Mouse (Mus musculus): ENCODE measurements around the gene Lmx1a. TPM values are rescaled to one million over a fixed set of nuclear protein-coding genes. Genes with fewer than 3 reads are reported as not detected.

Gene Lmx1a
- under 1 TPM in 1 of 4 experiments, not detected in 3; 0.16 TPM for total RNA-seq (2022)

DNA sequence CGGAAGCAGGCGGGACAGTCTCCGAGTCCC lies at the start of gene Lmx1a:
Gene Lmx1a, plus strand, starts transcription at position 6 of the 30 bp plus-strand sequence.
- DNase-seq (ENCODE audit: low spot score in 2 of 2): no peak

DNA sequence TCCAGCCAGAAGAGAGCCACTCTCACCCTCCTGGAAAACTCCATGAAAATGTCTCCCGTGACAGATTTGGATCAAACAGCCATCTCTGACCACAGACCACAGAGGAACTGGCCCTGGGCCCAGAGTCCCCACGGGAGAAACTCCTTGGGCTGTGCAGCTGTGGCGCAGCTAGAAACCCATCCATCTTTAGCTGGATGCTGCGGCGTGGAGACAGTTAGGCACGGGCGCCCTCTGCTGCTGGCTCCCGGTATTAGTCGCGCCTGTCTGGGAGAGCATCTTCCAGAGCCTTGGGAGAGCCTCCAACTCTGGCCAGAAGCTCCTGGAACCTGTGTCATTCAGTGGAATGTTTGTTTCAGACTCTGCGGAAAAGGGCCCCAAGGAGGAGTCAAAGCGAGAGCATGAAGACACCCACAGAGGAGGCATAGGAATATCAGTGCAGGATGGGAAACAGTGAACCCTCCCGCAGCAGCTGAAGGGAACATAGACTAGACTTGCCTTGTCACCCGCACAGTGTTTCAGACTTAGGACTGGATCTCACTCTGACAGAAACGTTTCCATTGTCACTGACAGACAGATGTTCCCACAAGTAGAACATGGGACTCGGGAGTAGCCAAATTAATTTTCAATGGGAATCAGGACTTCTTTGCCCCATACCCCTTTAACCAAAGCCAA lies 44.0 kb upstream of the Lmx1a start:
- DNase-seq (ENCODE audit: low spot score in 2 of 2): peak; percentile 65 to 89

DNA sequence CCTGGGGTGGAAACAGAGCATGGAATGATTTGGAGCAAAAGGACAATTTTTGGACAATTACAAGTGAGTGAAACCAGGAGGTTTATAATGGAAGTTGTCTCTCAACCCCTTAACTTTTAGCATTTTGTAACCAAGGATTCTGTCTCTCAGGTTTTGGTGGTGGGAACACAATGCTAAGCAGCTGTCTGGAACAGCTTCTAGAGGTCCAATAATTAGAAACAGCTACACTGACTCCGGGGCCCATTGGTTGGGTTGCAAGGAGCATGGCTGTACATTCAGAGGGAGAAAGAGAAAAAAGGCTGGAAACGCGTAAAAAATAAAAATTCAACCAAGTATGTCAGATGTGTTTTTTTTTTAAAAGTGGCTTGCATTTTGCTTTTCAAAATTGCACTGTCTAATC lies 40.4 kb upstream of the Lmx1a start:
- DNase-seq (ENCODE audit: low spot score in 2 of 2): no peak

DNA sequence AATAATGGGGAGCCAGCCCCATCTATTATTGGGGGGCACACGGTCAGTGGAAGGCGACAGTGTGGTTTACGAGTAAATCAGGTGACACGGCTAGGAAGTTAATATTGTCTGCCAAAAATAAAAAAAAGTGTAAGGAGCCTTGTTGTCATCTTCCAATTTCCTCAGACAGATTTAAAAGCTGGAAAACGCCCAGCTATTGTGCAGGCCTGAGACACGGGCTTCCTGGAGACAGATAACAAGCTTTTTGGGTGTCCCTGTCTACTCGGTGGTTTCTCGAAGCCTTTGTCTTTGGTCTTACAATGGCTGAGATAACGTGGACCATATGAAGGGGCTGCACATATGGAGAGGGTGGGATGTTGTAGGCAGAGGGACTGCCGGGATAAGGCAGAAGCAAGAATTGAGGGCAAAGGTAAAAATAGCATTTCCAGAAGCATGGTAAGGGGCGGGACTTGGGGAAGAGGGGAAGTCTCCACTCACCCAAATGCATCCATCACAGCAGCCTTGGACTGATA lies 39.9 kb upstream of the Lmx1a start:
- DNase-seq (ENCODE audit: low spot score in 2 of 2): no peak

DNA sequence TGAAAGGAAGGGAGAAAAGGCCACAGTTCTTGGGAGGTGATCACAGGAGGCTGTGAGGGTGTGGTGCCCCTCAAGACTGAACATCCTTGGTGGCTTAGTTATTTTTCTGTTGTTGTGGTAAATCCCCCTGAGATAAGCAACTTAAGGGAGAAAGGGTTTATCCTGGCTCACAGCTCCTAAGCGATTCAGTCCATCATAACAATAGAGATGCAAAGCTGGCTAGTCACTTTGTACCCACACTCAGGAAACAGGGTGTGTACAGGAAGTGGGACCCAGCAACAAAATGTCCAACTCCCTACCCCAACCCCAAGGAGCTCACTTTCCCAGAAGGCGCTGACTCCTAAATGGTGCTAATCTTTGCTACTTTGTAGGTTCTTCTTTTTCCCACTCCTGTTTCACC lies 36.7 kb upstream of the Lmx1a start:
- no peak for DNase-seq (ENCODE audit: low spot score in 2 of 2)

DNA sequence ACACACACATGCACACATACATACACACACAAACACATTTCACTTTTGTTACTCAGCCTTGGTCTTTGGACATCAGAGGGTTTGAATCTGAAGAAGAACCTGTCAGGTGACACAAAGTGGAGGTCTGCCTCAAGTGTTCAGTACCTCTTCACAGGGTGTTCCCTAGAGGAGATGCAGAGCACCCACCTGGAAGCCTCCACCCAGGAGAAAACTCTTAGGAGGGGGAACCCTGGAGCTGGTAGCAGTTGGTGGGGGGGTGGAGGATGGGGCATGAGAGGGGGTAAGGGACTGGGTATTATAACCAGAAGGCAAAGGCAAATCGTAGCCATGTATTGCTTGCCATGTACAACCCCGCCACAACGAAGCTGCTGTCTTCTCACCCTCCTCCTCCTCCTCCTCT lies 30.0 kb upstream of the Lmx1a start:
- no peak for DNase-seq (ENCODE audit: low spot score in 2 of 2)

DNA sequence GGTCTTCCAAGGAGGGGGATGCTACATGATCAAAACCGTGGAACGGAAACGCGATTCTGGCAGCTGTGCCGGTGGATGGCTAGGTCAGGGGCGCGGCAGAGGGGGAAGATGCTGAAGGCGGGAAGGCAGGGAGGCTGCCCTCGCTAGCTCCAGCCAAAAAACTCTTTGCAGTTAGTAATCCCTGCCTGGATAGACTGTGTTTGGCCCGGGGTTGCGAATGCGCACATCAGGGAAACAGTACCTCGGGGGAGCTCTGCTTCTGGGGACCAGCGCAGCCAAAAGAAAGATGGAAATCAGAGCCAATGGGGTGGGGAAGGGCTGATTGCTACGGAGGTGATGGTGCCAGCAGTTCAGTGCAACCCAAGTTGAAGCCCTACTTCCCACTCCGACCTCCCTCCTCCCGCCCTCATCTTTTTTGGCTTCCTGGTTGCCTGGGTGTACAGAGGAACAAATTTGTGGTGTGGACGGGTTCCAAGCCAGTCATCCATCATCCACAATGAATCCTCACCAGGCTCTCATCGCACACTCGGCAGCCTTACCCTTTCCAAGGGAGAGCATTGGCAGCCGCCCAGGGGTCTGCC lies 28.4 kb upstream of the Lmx1a start:
- peak; percentile 37 to 42 for DNase-seq (ENCODE audit: low spot score in 2 of 2)

DNA sequence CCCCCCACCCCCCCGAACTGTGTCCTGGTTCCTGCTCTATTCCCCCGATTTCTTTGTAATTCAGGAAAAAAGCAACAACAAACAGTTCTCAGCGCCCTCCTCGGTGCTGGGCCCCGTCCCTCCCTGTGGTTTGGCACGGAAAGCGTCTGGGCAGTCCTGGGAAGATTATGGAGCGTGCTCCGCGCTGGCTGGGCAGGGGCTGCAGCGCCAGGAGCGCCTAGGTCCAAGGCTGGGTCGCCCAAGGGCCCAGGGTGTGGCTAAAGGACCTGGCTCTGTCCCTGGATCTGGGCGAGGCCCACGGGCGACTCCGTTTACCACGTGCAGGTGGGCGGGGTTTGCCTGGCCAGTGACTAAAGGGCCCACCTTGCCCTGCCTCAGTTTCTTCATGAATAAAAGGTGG lies 27.9 kb upstream of the Lmx1a start:
- DNase-seq (ENCODE audit: low spot score in 2 of 2): no peak

DNA sequence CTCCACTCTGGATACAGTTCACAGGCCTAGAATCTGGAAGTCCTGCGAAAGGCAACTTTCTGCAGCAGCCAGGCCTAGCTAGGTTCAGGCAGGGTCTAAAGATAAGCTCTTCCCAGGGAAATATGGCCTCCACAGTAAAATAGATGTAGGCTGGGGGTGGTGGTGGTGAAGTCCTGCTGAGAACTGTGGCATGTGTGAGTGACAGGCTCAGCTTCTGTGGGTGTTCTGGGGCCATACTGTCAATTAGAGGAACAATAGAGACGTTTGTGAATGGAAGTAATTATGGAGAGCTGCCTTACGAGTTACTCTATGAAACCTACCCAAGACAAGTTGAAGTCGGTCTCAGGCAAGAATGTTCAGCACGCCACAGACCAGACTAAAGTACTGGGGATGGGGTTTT lies 25.9 kb upstream of the Lmx1a start:
- no peak for DNase-seq (ENCODE audit: low spot score in 2 of 2)

DNA sequence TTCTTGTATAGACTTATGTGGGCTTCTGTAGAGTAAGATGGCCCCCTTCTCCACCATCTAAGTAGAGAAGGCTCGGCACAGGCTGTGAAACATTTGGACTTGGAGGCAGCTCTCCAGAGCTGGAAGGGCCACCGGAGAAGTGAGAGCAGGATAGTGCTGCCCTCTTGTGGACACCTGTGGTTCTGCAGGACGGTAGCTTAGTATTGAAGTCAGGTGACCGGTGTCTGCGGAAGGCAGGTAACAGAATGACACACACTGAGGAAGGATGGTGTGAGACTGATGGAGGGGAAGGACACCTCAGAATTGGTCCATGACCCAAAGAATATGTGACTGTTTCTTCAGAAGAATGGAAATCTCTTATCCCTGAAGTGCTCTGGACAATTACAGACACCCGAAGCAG lies 19.2 kb upstream of the Lmx1a start:
- peak; percentile 11 to 59 for DNase-seq (ENCODE audit: low spot score in 2 of 2)

DNA sequence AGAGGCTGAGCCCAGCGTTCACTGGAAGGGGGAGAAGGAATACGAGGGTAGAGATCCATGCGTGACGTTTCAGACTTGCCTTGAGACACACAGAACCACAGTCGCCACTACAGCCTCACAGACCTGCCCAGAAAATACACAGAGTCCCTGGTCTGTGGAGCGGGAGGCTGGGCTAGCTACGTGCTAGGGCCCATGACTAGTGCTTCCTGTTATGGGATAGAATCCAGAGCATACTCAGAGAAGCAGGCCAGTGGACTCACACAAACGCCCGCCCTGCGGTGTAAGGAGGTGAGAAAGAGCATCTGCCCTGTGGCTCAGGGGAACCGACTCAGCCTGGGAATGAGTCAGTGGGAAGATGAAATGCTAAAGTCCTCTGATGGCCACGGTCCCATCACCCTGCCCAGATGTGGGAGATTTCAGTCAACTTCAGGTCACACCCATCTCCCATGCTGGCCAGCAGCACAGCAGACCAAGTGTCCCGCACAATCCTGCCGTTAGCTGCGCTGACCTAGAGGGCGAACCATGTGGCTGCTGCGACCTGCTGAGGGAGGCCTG lies 16.5 kb upstream of the Lmx1a start:
- no peak for DNase-seq (ENCODE audit: low spot score in 2 of 2)

DNA sequence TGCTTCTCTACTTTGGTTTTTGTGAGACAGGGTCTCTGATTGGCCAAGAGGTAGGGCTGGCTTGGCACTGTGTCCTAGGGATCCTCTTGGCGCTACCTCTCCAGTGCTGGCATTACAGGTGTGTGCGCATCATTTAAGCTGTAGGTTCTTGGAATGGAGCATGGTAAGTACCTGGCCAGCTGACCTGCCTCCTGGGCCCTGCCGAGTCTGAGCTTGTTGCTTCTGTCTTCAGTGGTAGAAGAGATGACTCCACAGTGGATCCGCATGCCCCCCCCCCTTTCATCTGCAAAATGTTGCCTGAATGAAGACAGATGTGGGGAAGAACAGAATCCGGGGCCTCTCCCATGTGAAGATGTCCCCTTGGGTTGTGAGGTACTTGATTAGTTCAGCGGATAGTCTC lies 10.0 kb upstream of the Lmx1a start:
- DNase-seq (ENCODE audit: low spot score in 2 of 2): no peak

DNA sequence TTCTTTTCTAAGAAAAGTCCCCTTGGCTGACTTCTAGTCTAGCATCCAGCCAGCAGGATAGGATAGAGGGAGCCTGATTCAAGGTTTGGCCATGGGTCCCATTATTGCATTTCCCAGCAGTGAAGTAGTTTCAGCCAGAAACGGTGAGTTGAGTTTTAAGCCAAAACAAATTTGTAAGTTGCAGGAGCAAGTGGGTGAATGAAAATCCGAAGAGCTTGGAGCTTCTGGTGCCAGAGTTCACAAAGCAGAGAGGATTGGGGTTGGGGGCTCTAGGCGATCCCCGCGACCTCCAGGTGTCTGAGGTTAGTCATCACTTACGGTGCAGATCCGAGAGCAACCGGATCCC lies 1.1 kb upstream of the Lmx1a start:
- DNase-seq (ENCODE audit: low spot score in 2 of 2): no peak

DNA sequence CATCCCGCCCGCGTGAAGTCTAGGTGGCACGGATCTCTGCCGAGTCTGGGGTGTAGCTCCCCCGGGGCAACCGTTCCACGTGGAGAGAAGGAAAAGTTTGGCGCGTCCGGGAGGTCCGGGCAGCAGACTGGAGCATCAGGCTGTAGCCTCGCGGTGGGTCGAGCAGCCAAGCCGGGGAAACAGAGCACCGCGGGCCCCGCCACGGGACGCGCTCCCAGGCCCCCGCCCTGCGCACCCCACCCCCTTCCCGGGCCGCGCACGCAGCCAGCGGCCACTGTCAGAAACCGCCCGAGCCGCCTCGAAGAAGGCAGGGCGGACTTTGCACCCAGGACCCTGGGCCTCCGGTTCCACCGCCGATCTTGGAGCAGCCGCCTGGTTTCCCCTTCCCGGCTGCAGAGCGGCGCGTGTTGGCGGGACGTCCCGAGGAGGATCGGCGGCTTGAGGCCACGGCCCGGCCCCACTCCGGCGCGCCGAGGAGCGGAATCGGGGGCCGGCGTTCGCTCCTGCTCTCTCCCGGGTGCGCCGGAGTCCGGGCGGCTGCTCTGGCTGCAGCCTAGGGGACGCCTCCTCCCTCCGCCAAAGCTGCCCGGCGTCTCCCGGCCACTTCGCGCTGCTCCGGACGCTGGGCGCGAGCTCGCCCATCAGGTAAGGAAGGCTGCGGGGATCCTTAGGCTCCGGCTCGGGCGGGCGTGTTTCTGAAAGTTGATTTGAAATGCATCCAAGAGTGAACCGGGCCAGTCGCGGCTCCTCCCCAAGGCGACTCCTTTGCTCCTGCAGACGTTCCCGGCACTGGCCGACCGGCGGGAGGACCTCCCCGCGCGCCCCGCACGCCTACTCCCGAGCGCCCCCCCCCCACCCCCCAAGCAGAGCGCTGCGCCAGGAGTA lies 448 bp upstream of the Lmx1a start:
- DNase-seq (ENCODE audit: low spot score in 2 of 2): no peak

DNA sequence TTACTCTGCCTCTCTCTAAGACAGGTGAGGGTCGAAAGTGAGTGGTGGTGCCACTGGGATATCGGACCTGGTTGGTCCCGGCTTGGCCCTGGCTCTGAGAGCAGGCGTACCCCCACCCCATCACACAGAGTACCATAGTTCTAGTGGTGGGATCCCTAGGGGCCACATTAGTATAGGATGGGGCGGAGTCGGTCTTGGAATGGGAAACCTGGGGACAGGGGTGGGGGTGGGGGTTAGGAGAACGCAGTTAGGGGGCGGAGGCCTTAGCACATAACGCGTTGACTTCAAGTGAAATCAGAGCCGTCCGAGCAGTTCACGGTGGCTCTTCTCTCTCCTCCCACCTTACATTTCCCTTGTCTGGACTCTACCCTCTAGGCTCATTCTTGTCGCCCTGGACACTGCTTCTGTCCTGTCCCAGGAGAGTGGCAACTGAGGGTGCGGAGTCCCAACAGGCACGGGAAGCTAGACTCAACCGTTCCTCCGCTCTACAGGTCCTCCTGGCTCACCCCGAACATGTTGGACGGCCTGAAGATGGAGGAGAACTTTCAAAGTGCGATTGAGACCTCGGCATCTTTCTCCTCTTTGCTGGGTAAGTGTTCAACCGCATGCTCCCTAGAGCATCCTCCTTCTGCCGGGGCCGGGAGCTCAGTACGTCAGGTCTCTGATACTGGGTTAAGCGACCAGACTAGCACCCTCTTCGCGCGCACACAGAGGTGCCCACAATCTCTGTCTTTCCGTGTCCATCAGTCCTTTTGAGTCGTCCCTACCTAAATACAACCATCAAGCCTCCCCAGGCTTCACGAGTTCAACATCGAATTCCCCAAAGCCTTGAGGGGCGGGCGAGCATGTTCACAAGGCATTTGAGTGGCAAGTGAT lies 463 bp downstream of the Lmx1a start:
- no peak for DNase-seq (ENCODE audit: low spot score in 2 of 2)

DNA sequence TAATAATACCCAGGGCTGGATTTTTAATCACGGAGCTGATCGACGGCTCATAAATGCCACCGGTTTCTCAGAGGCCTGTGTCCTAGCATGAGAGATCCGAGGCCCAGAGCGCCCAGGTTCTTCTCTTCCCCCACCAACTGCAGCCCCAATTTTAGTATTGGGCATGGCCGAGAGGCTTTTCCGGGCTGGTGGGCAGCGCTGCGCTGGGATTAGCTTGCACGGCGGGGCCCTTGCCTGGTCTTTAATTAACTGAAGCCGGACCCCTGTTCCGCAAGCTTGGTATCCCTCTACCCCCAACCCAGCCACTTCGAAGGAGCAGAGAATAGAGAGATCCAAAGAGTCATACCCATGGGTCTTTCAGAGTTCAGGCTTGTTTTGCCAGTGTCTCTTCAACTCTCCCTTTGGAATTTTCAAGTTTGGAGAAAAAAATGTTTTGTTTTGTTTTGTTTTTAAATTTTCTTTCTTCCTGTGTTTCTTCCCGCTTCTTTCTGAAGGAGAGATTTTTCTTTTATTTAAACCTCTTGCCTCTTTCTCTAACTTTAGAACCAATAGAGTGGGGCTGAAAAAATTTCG lies 1.2 kb downstream of the Lmx1a start:
- no peak for DNase-seq (ENCODE audit: low spot score in 2 of 2)

DNA sequence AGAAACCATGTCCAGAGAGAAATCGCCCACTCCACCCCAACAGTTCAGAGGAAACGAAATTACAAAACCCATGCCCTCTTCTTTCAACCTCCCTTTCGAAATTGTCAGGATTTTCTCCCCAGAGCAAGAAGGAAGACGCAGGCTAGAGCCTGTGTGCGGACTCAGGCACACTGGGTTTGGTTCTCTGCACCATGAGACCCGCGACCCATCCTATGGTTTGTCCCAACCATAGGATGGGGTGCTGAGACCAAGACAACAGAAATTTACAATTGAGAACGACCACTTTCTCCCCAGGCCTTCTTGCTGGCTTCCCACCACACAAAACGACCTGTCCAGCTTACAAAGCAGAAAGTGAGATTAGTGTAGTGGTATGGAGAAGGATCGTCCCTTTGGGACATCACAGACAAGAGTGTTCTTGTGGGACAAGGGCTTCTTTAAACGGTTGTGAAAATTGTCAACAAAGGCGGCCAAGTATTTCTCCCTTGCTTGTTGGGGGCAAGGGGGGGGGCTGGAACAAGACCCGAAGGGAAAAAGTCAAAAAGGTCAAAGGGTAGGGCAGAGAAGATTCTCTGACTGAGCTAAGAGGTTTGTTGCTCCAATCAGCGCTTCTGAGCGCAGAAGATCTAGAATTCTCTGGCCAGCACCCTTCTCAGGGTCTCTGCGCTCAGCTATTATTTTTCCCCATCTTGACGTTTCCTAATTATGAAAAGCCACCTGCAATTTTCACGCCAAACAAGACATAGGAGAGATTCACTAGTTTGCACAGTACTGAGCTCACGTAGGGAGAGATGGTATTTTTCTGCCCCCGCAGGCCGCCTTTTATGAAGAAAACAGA lies 1.9 kb downstream of the Lmx1a start:
- no peak for DNase-seq (ENCODE audit: low spot score in 2 of 2)

DNA sequence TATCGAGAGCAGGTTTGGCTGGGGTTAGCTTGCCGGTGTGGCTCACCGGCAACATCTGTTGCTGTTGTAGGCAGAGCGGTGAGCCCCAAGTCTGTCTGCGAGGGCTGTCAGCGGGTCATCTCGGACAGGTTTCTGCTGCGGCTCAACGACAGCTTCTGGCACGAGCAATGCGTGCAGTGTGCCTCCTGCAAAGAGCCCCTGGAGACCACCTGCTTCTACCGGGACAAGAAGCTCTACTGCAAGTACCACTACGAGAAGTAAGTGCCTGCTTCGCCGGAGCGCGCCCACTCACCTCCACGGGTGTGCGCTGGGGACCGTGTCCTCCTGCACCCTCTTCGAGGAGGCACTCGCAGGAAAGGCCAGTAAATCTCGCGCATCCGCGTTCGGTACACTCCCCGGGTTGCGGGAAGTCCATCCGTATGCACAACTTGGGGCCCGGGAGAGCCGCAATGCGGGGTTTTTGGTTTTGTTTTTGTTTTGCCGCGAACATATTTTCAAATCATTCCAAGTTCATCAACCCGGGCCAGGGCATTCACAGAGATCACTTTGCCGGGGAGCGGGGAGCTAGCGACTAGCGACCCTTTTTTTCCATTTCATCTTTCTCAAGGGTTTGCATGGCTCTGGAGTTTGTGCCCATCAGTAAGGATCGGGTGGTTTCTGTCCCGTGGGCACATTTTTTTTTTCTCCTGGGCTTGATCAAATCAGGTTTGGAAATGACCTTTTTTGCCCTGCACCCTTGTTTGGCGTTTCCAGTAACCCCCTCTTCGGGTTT lies 3.1 kb downstream of the Lmx1a start:
- no peak for DNase-seq (ENCODE audit: low spot score in 2 of 2)

DNA sequence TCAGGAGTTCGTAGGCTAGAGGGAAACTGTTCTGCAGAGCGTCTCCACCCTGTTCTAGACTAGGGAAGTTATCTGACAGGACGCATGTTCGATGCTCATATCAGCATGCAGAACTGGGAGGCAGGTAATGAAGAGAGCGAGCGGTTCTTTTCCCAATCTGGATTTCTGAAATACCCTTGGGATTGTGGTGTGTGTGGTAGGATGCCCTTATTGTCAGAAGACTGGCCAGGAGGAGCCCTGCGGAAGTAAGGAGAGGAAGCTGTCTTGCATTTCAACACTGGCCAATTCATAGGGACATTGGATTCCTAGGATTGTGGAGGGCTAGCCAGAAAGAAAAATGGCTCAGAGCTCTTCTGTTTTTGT lies 3.6 kb downstream of the Lmx1a start:
- DNase-seq (ENCODE audit: low spot score in 2 of 2): no peak
